Mouse (Mus musculus) hindbrain, embryonic 15.5 days (tissue): ENCODE measurements around the gene Atp13a4. TPM values are rescaled to one million over a fixed set of nuclear protein-coding genes. Genes with fewer than 3 reads are reported as not detected.

Source experiments
- ATAC-seq: fragments of 200-750 bp; cut with Nextera tagmentation; 2 replicates; pipeline ENCODE4 v1.8.0; 2017; ENCODE audit warnings: low read depth, moderate number of reproducible peaks, moderate TSS enrichment; ENCODE audit not compliant: low FRiP score
- H3K27ac ChIP-seq: fragments of 300-500 bp; sonication (generic); replicated peaks from 2 replicates; pipeline ENCODE4 v1.5.1; 2015; ENCODE audit warnings: mild to moderate bottlenecking, inconsistent platforms
- H3K27me3 ChIP-seq: fragments of 300-500 bp; sonication (generic); 2 replicates; pipeline ENCODE4 v1.6.1; 2015; ENCODE audit warnings: control low read depth, inconsistent platforms
- H3K36me3 ChIP-seq: fragments of 300-500 bp; sonication (generic); 2 replicates; pipeline ENCODE4 v1.6.1; 2015; ENCODE audit warnings: control low read depth, inconsistent platforms
- H3K4me1 ChIP-seq: fragments of 300-500 bp; sonication (generic); replicated peaks from 2 replicates; pipeline ENCODE4 v1.6.1; 2015; ENCODE audit warnings: control low read depth, inconsistent platforms
- H3K4me2 ChIP-seq: fragments of 300-500 bp; sonication (generic); 2 replicates; pipeline ENCODE4 v1.6.1; 2015; ENCODE audit warnings: moderate library complexity, mild to moderate bottlenecking, inconsistent platforms
- H3K4me3 ChIP-seq: fragments of 300-500 bp; sonication (generic); 2 replicates; pipeline ENCODE4 v1.5.1; 2015; ENCODE audit warnings: mild to moderate bottlenecking, inconsistent platforms
- H3K9ac ChIP-seq: fragments of 300-500 bp; sonication (generic); 2 replicates; pipeline ENCODE4 v1.6.1; 2015; ENCODE audit warnings: inconsistent platforms
- H3K9me3 ChIP-seq: fragments of 300-500 bp; sonication (generic); 2 replicates; pipeline ENCODE4 v1.6.1; 2016; ENCODE audit warnings: control low read depth, inconsistent platforms
- WGBS: fragments of 180-500 bp; shearing (Covaris S2); methylation state at CpG from one replicate; pipeline ENCODE4 v1.1.7; 2015; 5-methylcytosine and 5-hydroxymethylcytosine counted together
- polyA plus RNA-seq: library from polyadenylated mRNA; unstranded; fragments of >200 nt; fragmentation: Nextera tagmentation; extraction: Ambion mirVana; gene quantifications from 2 replicates; pipeline ENCODE4 v1.2.1, GENCODE M21; 2015

The Atp13a4 gene
- polyA plus RNA-seq, 1 experiment from 2014 or later = 4.3 TPM

- peaks cover 6% of the 10 kb centered on the region; the same call in 1 of the 2 replicates for H3K4me1 ChIP-seq
- no peak overlapping the region for H3K9ac ChIP-seq
- no peaks in the 10 kb centered on the region for H3K27me3 ChIP-seq
- peak overlapping the region; percentile 6; the same call in 1 of the 2 replicates for H3K4me2 ChIP-seq
- ATAC-seq = no peak
- H3K4me3 ChIP-seq = no peak overlapping the region
- 64% methylated on average over 4 of the region's 4 CpGs for WGBS
- H3K27ac ChIP-seq = no peak overlapping the region
- H3K36me3 ChIP-seq = no peaks in the 10 kb centered on the region
- no peaks in the 10 kb centered on the region for H3K9me3 ChIP-seq
Measured at GRCm38 (mm10) chr16:29535866-29536265, 8.8 kb downstream of the Atp13a4 start.

DNA sequence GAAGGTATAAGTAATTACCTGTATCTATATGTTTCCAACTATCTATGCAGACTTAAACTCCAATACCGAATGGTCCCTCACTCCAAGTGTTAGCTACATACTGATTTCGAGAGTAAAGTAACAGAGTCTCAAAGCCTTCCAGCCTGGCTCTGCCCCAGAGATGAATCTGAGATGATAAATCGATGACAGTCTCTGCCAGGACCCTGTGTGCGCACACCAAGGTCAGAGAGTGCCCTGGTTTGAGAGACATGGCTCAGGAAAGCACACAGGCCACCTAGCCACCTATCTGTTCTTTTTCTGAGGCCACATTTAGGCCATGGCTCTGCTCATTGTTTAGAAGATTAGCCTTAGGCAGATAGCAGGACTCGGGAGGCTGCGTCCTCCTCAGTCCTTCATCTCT lies 11.0 kb downstream of the Atp13a4 start:
- no peaks in the 10 kb centered on the region for H3K9me3 ChIP-seq
- no peak overlapping the region for H3K4me2 ChIP-seq
- H3K27me3 ChIP-seq = no peaks in the 10 kb centered on the region
- H3K4me1 ChIP-seq = peaks cover 6% of the 10 kb centered on the region; the same call in 1 of the 2 replicates
- no peak overlapping the region for H3K9ac ChIP-seq
- WGBS = 89% methylated on average over 6 of the region's 6 CpGs
- H3K27ac ChIP-seq = no peak overlapping the region
- ATAC-seq = no peak
- H3K36me3 ChIP-seq = no peaks in the 10 kb centered on the region
- no peak overlapping the region for H3K4me3 ChIP-seq

- Histone ChIP-seq H3K27me3 (no peaks in the 10 kb centered on the region), H3K9me3 (0 out of 2 replicates have a peak, but pooled peaks cover 3% of the 10 kb centered on the region), H3K36me3 (no peaks in the 10 kb centered on the region), H3K9ac (no peak overlapping the region), H3K4me1 (no peaks in the 10 kb centered on the region), H3K4me2 (no peak overlapping the region), H3K4me3 (no peak overlapping the region), H3K27ac (no peak overlapping the region)
- no peak for ATAC-seq
- WGBS = 93% methylated on average over 6 of the region's 6 CpGs
Measured at GRCm38 (mm10) chr16:29527085-29527484, 17.6 kb downstream of the Atp13a4 start.

- Histone ChIP-seq H3K4me2 (no peak overlapping the region), H3K27me3 (no peaks in the 10 kb centered on the region), H3K9me3 (0 out of 2 replicates have a peak, but pooled peaks cover 3% of the 10 kb centered on the region), H3K27ac (no peak overlapping the region), H3K4me3 (no peak overlapping the region), H3K36me3 (no peaks in the 10 kb centered on the region), H3K4me1 (no peaks in the 10 kb centered on the region), H3K9ac (no peak overlapping the region)
- ATAC-seq = no peak
- WGBS = 90% methylated on average over 8 of the region's 8 CpGs
Measured at GRCm38 (mm10) chr16:29526585-29526984, 18.1 kb downstream of the Atp13a4 start.

DNA sequence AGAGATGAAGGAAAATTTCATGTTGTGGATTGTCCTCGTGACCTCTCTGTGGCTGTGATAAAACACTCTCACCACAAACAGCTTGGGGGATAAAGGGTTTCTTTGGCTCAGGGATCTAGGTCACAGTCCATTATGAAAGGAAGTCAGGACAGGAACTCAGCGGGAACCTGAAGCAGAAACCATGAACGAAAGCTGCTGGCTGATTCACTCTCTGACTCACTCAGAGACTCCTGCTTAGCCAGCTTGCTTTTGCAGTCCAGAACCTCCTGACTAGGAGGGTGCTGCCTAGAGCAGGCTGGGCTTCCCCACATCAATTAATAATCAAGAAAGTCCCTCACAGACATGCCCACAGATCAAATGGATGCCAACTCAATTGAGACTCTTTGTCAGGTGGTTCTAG lies 32.2 kb downstream of the Atp13a4 start:
- Histone ChIP-seq H3K36me3 (no peaks in the 10 kb centered on the region), H3K27me3 (no peaks in the 10 kb centered on the region), H3K4me1 (no peaks in the 10 kb centered on the region), H3K27ac (no peak overlapping the region), H3K4me2 (no peak overlapping the region), H3K9me3 (no peaks in the 10 kb centered on the region), H3K9ac (no peak overlapping the region), H3K4me3 (no peak overlapping the region)
- ATAC-seq = no peak
- 79% methylated on average over 3 of the region's 3 CpGs for WGBS

GRCm38 (mm10) chr16:29510743-29511142 lies 33.9 kb downstream of the Atp13a4 start:
- Histone ChIP-seq H3K27me3 (no peaks in the 10 kb centered on the region), H3K27ac (no peak overlapping the region), H3K36me3 (no peaks in the 10 kb centered on the region), H3K4me1 (no peaks in the 10 kb centered on the region), H3K4me2 (no peak overlapping the region), H3K9ac (no peak overlapping the region), H3K4me3 (no peak overlapping the region), H3K9me3 (no peaks in the 10 kb centered on the region)
- 83% methylated on average over 7 of the region's 7 CpGs for WGBS
- no peak for ATAC-seq

GRCm38 (mm10) chr16:29509881-29510280 lies 34.8 kb downstream of the Atp13a4 start:
- ATAC-seq = no peak
- no peak overlapping the region for H3K27ac ChIP-seq
- no peaks in the 10 kb centered on the region for H3K4me1 ChIP-seq
- H3K27me3 ChIP-seq = no peaks in the 10 kb centered on the region
- no peaks in the 10 kb centered on the region for H3K9me3 ChIP-seq
- H3K9ac ChIP-seq = no peak overlapping the region
- no peak overlapping the region for H3K4me3 ChIP-seq
- 96% methylated on average over 3 of the region's 3 CpGs for WGBS
- no peaks in the 10 kb centered on the region for H3K36me3 ChIP-seq
- no peak overlapping the region for H3K4me2 ChIP-seq

- H3K27ac ChIP-seq = no peak overlapping the region
Measured at GRCm38 (mm10) chr16:29504671-29505070, 40.0 kb downstream of the Atp13a4 start.

GRCm38 (mm10) chr16:29504198-29504597 lies 40.5 kb downstream of the Atp13a4 start:
- H3K27me3 ChIP-seq = no peaks in the 10 kb centered on the region
- H3K4me2 ChIP-seq = no peak overlapping the region
- H3K9me3 ChIP-seq = no peaks in the 10 kb centered on the region
- H3K36me3 ChIP-seq = no peaks in the 10 kb centered on the region
- ATAC-seq = peak; percentile 38; the same call in 1 of the 2 replicates
- H3K27ac ChIP-seq = no peak overlapping the region
- WGBS = 74% methylated on average over 9 of the region's 9 CpGs
- no peak overlapping the region for H3K9ac ChIP-seq
- no peaks in the 10 kb centered on the region for H3K4me1 ChIP-seq
- no peak overlapping the region for H3K4me3 ChIP-seq

More at GRCm38 (mm10) chr16:29504671-29505070, 40.0 kb downstream of the Atp13a4 start:
- no peak overlapping the region for H3K9ac ChIP-seq
- WGBS = 57% methylated on average over 4 of the region's 4 CpGs
- H3K9me3 ChIP-seq = no peaks in the 10 kb centered on the region
- H3K27me3 ChIP-seq = no peaks in the 10 kb centered on the region
- no peak overlapping the region for H3K4me2 ChIP-seq
- H3K4me1 ChIP-seq = no peaks in the 10 kb centered on the region
- no peak overlapping the region for H3K4me3 ChIP-seq
- no peaks in the 10 kb centered on the region for H3K36me3 ChIP-seq
- ATAC-seq = no peak; the same call in 1 of the 2 replicates

GRCm38 (mm10) chr16:29491031-29491430 lies 53.6 kb downstream of the Atp13a4 start:
- H3K36me3 ChIP-seq = no peaks in the 10 kb centered on the region
- no peaks in the 10 kb centered on the region for H3K9me3 ChIP-seq
- no peak overlapping the region for H3K4me3 ChIP-seq
- no peak for ATAC-seq
- H3K27me3 ChIP-seq = no peaks in the 10 kb centered on the region
- no peak overlapping the region for H3K27ac ChIP-seq
- H3K4me1 ChIP-seq = no peaks in the 10 kb centered on the region
- WGBS = 84% methylated on average over 3 of the region's 3 CpGs
- no peak overlapping the region for H3K4me2 ChIP-seq
- no peak overlapping the region for H3K9ac ChIP-seq

DNA sequence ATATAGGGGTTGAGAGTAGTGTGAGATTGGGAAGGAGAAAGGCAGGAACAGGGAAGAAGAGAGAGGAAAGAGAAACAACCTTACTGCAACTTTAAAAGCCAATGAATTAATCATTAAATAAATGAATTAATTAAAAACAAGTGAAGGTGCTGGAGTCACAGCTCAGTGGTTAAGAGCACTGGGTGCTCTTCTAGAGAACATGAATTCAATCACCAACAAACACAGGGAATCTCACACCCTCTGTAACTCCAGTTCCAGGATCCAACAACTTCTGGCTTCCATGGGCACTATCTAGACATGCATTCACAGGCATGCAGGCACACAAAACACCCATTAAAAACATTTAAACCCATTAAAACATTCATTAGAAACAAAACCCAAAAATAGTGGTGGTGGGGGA lies 63.2 kb downstream of the Atp13a4 start:
- no peaks in the 10 kb centered on the region for H3K9me3 ChIP-seq
- no peaks in the 10 kb centered on the region for H3K4me1 ChIP-seq
- no peak overlapping the region for H3K9ac ChIP-seq
- ATAC-seq = no peak
- H3K4me3 ChIP-seq = no peak overlapping the region
- H3K36me3 ChIP-seq = no peaks in the 10 kb centered on the region
- H3K4me2 ChIP-seq = no peak overlapping the region
- no peaks in the 10 kb centered on the region for H3K27me3 ChIP-seq
- H3K27ac ChIP-seq = no peak overlapping the region

GRCm38 (mm10) chr16:29480396-29480795 lies 64.3 kb downstream of the Atp13a4 start:
- Histone ChIP-seq H3K4me1 (no peaks in the 10 kb centered on the region), H3K27ac (no peak overlapping the region), H3K36me3 (no peaks in the 10 kb centered on the region), H3K4me2 (no peak overlapping the region), H3K27me3 (no peaks in the 10 kb centered on the region), H3K9ac (no peak overlapping the region), H3K4me3 (no peak overlapping the region), H3K9me3 (no peaks in the 10 kb centered on the region)
- 93% methylated on average over 6 of the region's 6 CpGs for WGBS
- no peak for ATAC-seq

- ATAC-seq = no peak
- WGBS = 90% methylated on average over 3 of the region's 3 CpGs
- H3K36me3 ChIP-seq = no peaks in the 10 kb centered on the region
- no peaks in the 10 kb centered on the region for H3K4me1 ChIP-seq
- H3K4me3 ChIP-seq = no peak overlapping the region
- no peaks in the 10 kb centered on the region for H3K27me3 ChIP-seq
- no peak overlapping the region for H3K9ac ChIP-seq
- H3K27ac ChIP-seq = no peak overlapping the region
- H3K4me2 ChIP-seq = no peak overlapping the region
- H3K9me3 ChIP-seq = no peaks in the 10 kb centered on the region
Measured at GRCm38 (mm10) chr16:29463798-29464197, 80.9 kb downstream of the Atp13a4 start.
